Mouse (Mus musculus) left cerebral cortex, postnatal 25 days (tissue): ENCODE measurements around the gene Plekhh3. TPM values are rescaled to one million over a fixed set of nuclear protein-coding genes. Genes with fewer than 3 reads are reported as not detected.
"Not testable (repeated sequence)": the region's sequence is repeated elsewhere in the genome, so short reads cannot be mapped to it uniquely, and the experiment has no call there.

Experiments used
- DNase-seq, 2 experiments: peaks; one replicate each; pipeline ENCODE4 v3.0.0; 2022; ENCODE audit warnings: low spot score in 2 of 2, mixed read lengths in 1 of 2
- intact Hi-C: fragments of 180-260 bp; cut with DNase I; formaldehyde crosslinking; loops from one replicate; pipeline ENCODE4 v1.15.1; 2025
- total RNA-seq, 2 experiments: library from RNA; stranded (reverse); gene quantifications; 2 replicates each; pipeline ENCODE4 v1.2.3; 2021

Gene Plekhh3
- total RNA-seq, 2 experiments from 2014 or later = 8.8 to 11.5 TPM

DNA sequence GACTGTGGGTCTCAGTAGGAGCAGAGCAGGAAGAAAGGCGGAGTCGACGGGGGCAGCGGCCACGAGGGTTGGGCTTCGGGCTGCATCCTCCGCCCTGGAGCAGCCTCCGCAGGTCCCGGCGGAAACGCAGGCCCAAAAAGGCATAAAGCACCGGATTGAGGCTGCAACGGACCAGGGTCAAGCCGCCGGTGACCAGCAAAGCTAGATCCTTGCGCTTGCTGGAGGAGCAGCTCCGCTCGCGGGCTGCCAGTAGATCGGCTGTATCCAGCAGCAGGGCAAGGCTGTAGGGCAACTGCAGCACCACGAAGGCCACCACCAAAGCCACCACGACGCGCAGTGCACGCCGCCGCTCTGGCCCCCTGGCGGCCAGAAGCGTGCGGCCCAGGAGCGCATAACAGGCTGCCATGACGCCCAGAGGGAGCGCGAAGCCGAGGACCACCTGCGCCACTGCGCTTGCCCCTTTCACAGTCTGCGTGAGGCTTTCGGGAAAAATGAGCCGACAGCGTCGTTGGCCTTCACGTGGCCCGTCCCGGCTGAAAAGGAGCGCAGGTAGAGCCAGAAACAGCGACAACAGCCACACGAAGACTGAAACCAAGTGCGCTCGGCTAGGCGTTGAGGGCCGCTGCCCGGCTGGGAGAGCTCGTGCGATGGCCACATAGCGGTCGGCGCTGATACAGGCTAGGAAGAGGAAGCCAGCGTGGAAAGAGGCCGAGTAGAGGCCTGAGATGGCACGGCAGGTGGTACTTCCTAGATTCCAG is 2.7 kb upstream of the Plekhh3 start:
- intact Hi-C loops = no loop called here
- peak; percentile 53 to 67 for DNase-seq

- no peak for DNase-seq
- intact Hi-C loops = no loop called here
Measured at GRCm38 (mm10) chr11:101173112-101173511, 2.0 kb upstream of the Plekhh3 start.

- peak in 1 of 2 experiments; percentile 37 for DNase-seq
- intact Hi-C loops = no loop called here
Measured at GRCm38 (mm10) chr11:101172434-101172815, 1.3 kb upstream of the Plekhh3 start.

- peak; percentile 76 to 83 for DNase-seq
- intact Hi-C loops = loop anchor here (2.0 kb wide), 1 partner anchor 51 kb away; no protein-coding TSS in a partner anchor
Measured at GRCm38 (mm10) chr11:101171721-101172433, 726 bp upstream of the Plekhh3 start.

GRCm38 (mm10) chr11:101170354-101170810 is 769 bp downstream of the Plekhh3 start, which contains the start of gene Cntnap1:
TSS of gene Cntnap1 (plus strand) at chr11:101170523.
- intact Hi-C loops = loop anchor here (2.0 kb wide), 1 partner anchor 50 kb away; no protein-coding TSS in a partner anchor
- DNase-seq = no peak

GRCm38 (mm10) chr11:101169301-101170107 is 1.6 kb downstream of the Plekhh3 start:
- DNase-seq = no peak
- intact Hi-C loops = loop anchor here (2.0 kb wide), 1 partner anchor 49 kb away; no protein-coding TSS in a partner anchor

- no peak for DNase-seq
- intact Hi-C loops = no loop called here
Measured at GRCm38 (mm10) chr11:101168301-101168980, 2.7 kb downstream of the Plekhh3 start.

DNA sequence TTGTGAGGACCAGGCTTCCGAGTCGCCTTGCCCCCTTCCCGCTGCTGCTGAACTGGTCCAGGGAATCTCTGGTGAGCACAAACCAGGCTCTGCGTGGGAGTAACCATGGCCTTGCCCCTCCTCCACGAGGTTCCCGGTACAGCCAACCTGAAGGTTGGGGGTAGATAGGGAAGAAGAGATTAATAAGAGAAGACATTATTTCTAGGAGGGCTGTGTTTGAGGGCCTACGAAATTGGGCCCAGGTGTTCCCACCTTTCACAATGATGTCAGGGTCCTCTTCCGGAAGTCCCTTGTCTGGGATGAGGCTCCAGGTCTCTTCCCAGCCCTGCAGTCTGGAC is 3.2 kb downstream of the Plekhh3 start:
- no peak for DNase-seq
- intact Hi-C loops = no loop called here

GRCm38 (mm10) chr11:101167211-101167962 is 3.8 kb downstream of the Plekhh3 start:
- DNase-seq = no peak
- intact Hi-C loops = no loop called here

DNA sequence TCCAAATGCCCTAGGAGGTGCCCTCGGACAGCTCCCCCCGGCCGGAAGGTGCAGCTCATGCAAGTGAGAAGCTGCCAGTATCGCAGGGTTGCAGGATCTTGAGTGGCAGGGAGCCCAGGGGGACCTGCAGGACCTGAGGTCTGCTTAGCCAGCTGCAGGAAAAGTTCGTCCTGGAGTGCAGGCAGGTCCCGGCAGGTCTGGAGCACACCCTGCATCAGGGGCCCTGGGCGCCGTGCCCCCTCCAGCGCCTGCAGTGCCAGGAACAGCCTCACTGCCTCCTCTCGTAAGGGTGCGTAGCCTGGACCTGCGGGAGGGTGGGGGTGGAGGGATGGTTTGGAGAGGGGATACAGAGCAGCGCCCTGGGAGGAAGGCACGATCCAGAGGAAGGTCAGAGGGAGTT is 4.8 kb downstream of the Plekhh3 start:
- DNase-seq = no peak
- intact Hi-C loops = no loop called here

DNA sequence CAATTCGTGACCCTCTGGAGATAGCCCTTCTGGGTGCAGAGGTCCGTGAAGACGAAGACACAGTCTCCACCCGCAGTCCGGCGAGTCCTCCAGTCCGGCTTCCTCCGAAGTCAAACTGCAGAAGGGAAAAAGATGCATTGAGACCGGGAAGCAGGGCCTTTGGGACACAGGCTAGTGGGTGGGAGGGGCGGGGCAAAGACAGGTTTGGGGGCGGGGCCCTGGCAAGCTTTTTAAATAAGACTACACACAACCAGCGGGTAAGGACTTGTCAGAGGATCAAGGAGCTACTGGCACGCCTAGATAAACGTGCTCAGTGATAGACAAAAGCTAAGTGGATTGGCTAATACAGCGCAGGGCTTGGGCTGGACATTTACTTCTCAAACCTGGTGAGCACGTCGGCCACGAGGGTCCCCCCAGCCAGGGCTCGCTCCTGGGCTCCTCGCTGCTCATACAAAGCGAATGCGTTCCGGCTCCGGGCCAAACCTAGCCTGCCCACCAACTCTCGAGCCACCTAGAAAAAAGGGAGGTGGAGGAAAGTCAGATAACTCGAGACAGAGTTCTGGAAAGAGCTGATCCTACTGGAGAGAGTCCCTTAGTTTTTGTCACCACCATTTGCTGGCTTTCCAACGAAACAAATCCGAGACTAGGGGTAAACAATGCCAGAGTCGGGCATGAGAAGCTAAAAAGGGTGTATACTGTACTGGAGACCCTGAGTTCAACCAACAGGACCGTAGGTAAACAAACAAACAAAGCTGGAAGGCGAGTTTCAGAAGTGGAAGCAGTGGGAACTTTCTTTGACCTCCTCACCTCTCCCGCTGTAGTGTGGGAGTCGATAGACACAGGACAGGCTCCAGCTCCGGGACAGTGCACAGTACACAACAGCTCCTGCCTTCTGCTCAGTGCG is 6.2 kb downstream of the Plekhh3 start:
- intact Hi-C loops = no loop called here
- no peak for DNase-seq

DNA sequence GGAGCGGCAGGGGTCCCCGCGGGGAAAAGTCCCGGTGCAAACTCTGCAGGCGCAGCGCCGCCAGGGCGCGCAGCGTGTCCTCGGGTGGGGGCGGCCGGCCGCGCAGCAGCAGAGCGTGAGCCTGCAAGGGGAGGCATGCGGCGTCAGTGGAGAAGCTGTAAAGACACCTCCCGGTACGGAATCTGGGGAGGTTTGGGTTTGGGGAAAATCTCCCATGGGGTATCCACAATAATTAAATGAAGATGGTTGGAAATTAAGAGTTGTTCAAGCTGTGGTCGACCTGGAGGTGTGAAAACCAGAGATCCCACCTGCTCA is 6.8 kb downstream of the Plekhh3 start:
- intact Hi-C loops = no loop called here

DNA sequence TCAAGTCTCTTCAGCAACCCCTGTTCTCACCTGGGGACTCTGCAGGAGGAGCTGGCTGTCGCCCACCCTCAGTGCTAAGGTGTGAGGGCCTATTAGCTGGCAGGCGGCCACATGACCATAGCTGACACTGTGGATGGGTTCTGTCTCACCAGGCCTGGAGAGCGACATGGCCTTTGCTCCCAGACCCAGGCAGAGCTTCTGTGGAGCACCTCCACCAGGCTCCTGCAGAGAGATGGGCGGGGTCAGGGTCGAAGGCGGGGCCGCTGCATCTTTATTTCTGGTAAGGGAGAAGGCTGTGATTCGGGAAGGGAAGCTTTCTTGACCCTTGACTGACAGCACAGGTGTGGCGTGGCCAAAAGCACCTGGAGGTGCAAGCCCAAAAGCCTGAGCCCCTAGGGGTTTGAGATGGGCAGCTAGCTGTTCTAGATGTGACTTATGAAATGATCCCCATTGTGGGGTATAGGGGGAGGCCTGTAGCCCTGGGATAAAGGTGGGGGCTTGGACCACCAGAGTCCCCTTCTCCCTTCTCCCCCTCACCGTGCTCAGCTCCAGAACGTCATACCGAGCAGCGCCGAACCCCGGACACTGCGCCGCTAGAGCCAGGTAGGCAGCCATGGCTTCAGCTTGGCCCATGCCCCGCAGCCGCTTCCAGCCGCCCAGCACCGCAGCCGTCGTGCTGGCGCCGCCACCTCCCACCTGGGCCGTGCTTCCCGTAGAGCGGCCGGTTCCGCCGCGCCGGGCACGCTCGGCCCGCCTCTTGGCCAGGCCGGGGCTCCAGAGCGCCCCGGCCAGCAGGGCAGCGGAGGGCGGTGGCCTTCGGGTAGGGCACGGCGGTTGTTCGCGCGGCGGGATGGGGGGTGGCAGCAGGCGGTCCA is 7.4 kb downstream of the Plekhh3 start:
- intact Hi-C loops = no loop called here
- no peak for DNase-seq

More for the DNA sequence above, 6.8 kb downstream of the Plekhh3 start:
- DNase-seq = no peak

- DNase-seq = no peak
Measured at GRCm38 (mm10) chr11:101162772-101163171, 8.4 kb downstream of the Plekhh3 start.

DNA sequence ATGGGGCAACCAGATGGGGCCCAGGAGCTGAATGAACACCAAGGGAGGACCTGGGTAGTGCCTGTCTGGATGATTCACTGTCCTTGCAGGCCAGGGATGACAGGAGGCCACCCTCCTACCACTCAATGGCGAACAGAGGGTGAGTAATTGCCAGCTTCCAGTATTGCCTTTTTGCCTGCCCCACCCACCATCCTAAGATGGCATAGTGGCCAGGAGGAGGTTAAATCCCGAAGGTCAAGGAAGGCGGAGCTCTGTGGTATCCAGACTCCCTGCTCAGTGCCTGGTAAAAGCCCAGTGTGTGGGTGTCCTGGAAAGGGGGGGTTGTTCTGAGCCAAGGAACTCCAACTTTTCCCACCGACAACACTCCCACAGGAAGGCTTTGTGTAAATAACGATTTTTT is 8.8 kb downstream of the Plekhh3 start:
- DNase-seq = no peak
- intact Hi-C loops = no loop called here

More at GRCm38 (mm10) chr11:101162772-101163171, 8.4 kb downstream of the Plekhh3 start:
- intact Hi-C loops = no loop called here

GRCm38 (mm10) chr11:101161551-101161950 is 9.6 kb downstream of the Plekhh3 start:
- intact Hi-C loops = no loop called here
- no peak for DNase-seq

GRCm38 (mm10) chr11:101160981-101161505 is 10.1 kb downstream of the Plekhh3 start:
- DNase-seq, intact Hi-C loops: not testable (repeated sequence)
